Mouse (Mus musculus): Measurements from ENCODE around the gene Robo1.

DNA sequence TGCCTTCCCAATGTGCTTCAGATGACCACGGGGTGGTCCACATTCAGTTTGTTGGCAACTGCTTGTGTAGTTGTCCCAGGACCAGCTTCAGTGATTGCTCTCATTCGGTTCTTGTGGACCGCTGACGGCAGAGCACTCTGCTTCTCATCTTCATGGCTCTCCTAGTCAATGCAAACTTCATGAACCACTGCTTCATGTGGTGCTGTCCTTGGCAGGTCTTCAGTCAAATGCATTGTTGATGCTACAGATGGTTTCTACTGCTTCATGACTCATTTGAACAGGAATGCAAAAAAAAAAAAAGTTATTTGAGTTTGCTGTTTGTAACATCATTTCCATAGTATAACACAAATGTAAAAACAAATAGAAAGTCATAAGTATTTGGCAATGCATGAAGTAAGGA lies 636.3 kb downstream of the Robo1 start:
- TF ChIP-seq CTCF (IDR thresholded peaks at IDR 0.05; ENCODE audit: low read depth): no peak
- TF ChIP-seq EP300 (optimal IDR thresholded peaks at IDR 0.05): no peak
